Comparison of ENCODE assay signal across 8 mouse cellular contexts in the genomic region with DNA sequence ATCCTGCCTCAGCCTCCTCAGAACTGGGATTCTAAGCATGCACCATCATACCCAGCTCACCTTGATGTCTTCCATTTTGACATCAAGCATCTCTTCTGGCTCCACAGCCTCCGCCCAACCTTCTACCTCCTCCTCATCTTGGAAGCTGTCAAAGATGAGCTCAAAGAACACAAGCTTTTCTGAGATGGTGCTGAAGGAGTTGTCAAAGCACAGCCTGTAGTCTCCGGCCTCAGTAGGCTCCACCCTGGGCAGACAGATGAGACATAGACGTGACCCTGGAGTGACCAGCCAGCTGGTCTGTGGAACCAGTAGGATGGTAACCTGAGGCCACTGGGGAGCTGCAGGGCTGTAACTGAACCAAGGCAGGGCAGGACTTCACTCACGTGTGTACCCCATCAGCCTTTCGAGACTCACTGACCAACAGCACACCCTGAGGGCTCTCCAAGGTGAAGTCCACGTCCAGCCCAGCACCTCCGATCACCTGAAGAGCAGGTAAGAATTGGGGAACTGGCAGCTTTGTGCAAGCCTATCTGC. TPM values are rescaled to one million over a fixed set of nuclear protein-coding genes. Genes with fewer than 3 reads are reported as not detected.
DNase-seq lines count a peak whose midpoint lies in the region; ATAC-seq lines count a peak whose summit lies in the region.

No protein-coding gene starts in this region.

- 70% methylated on average over 7 of the region's 7 CpGs for WGBS in heart, embryonic 15.5 days
- 84% methylated on average over 7 of the region's 7 CpGs for WGBS in hindbrain, embryonic 13.5 days
- WGBS in midbrain, embryonic 13.5 days: 81% methylated on average over 7 of the region's 7 CpGs

- H3K9ac ChIP-seq in heart, embryonic 15.5 days: peak overlapping the region; percentile 84
- peak overlapping the region; percentile 82 for H3K9ac ChIP-seq in hindbrain, embryonic 13.5 days
- H3K9ac ChIP-seq in midbrain, embryonic 13.5 days (replicated peaks): peak overlapping the region; percentile 67; the same call in 1 of the 2 replicates

- no peaks in the 10 kb centered on the region for H3K9me3 ChIP-seq in heart, embryonic 15.5 days (replicated peaks)
- H3K9me3 ChIP-seq in hindbrain, embryonic 13.5 days: no peaks in the 10 kb centered on the region
- no peaks in the 10 kb centered on the region for H3K9me3 ChIP-seq in midbrain, embryonic 13.5 days

- 0 out of 2 replicates have a peak overlapping the region, but pooled peaks have one; percentile 96 for H3K27ac ChIP-seq in heart, embryonic 15.5 days
- H3K27ac ChIP-seq in brown adipose tissue, adult 24 weeks (replicated peaks; ENCODE audit: low read depth, low read length): no peak overlapping the region
- H3K27ac ChIP-seq in hindbrain, embryonic 13.5 days: no peak overlapping the region
- H3K27ac ChIP-seq in midbrain, embryonic 13.5 days: no peak overlapping the region

- intact Hi-C loops in left cerebral cortex, postnatal 25 days (cut with DNase I): no loop called here

- peaks cover 45% of the 10 kb centered on the region for H3K36me3 ChIP-seq in heart, embryonic 15.5 days
- peaks cover 48% of the 10 kb centered on the region for H3K36me3 ChIP-seq in hindbrain, embryonic 13.5 days
- peaks cover 49% of the 10 kb centered on the region for H3K36me3 ChIP-seq in midbrain, embryonic 13.5 days

- H3K27me3 ChIP-seq in heart, embryonic 15.5 days: no peaks in the 10 kb centered on the region
- no peaks in the 10 kb centered on the region for H3K27me3 ChIP-seq in hindbrain, embryonic 13.5 days
- no peaks in the 10 kb centered on the region for H3K27me3 ChIP-seq in midbrain, embryonic 13.5 days

- no peak for ATAC-seq in heart, embryonic 15.5 days (replicated peaks; ENCODE audit: insufficient number of reproducible peaks, insufficient read depth, low FRiP score, low read depth)
- no peak for ATAC-seq in hindbrain, embryonic 13.5 days (ENCODE audit: low FRiP score)
- ATAC-seq in midbrain, embryonic 13.5 days: no peak

- H3K4me1 ChIP-seq in heart, embryonic 15.5 days (replicated peaks): peaks cover 14% of the 10 kb centered on the region
- peaks cover 4% of the 10 kb centered on the region; the same call in 1 of the 2 replicates for H3K4me1 ChIP-seq in brown adipose tissue, adult 24 weeks (ENCODE audit: control insufficient read depth, insufficient read depth, insufficient read length, low read length)
- H3K4me1 ChIP-seq in hindbrain, embryonic 13.5 days (replicated peaks): peaks cover 16% of the 10 kb centered on the region
- peaks cover 16% of the 10 kb centered on the region for H3K4me1 ChIP-seq in midbrain, embryonic 13.5 days (replicated peaks)

- H3K4me2 ChIP-seq in heart, embryonic 15.5 days: peak overlapping the region; percentile 71
- peak overlapping the region; percentile 69 for H3K4me2 ChIP-seq in hindbrain, embryonic 13.5 days
- peak overlapping the region; percentile 70 for H3K4me2 ChIP-seq in midbrain, embryonic 13.5 days (replicated peaks)

- no peak for DNase-seq in heart, adult 8-10 months (ENCODE audit: low spot score)
- DNase-seq in left cerebral cortex, postnatal 25 days (ENCODE audit: low spot score in 2 of 2): no peak
- DNase-seq in spleen, adult 12 weeks (ENCODE audit: low spot score): no peak
- DNase-seq in testis, postnatal 10 days (ENCODE audit: low spot score): no peak

- H3K4me3 ChIP-seq in heart, embryonic 15.5 days: peak overlapping the region; percentile 84
- H3K4me3 ChIP-seq in brown adipose tissue, adult 24 weeks (ENCODE audit: insufficient read depth, low read depth, low read length): peak overlapping the region; percentile 78
- peak overlapping the region; percentile 62 for H3K4me3 ChIP-seq in hindbrain, embryonic 13.5 days
- peak overlapping the region; percentile 56 for H3K4me3 ChIP-seq in midbrain, embryonic 13.5 days (replicated peaks)

RNA-seq across cellular contexts. Expression of a gene that starts 1.1 kb away (rescaled TPM):
- 78.8 and 92.6 TPM in 2 replicates for polyA plus RNA-seq in heart, embryonic 15.5 days (2015; fragmentation: Nextera tagmentation; extraction: Ambion mirVana)
- 10 to 100 TPM; 46.5 to 51.3 (median 48.9) TPM for total RNA-seq in heart, adult 8-10 months (2022)
- 19.3 and 24.6 TPM in 2 replicates for polyA plus RNA-seq in brown adipose tissue, adult 24 weeks (2012; ENCODE audit: insufficient read depth, insufficient read length, missing spikeins)
- polyA plus RNA-seq in hindbrain, embryonic 13.5 days (2015; fragmentation: Nextera tagmentation; extraction: Ambion mirVana): 57.0 and 61.8 TPM in 2 replicates
- 57.2 and 60.3 TPM in 2 replicates for polyA plus RNA-seq in midbrain, embryonic 13.5 days (2015; fragmentation: Nextera tagmentation; extraction: Ambion mirVana)
- total RNA-seq in left cerebral cortex, postnatal 25 days (2021): 10 to 100 TPM; 14.3 to 15.6 TPM

RNA-seq across cellular contexts. Expression of a gene that starts 17.0 kb away (rescaled TPM):
- 2.3 and 4.1 TPM in 2 replicates for polyA plus RNA-seq in heart, embryonic 15.5 days (2015; fragmentation: Nextera tagmentation; extraction: Ambion mirVana)
- 1 to 10 TPM in 1 of 4 experiments, under 1 TPM in 3; 0.37 to 2.2 (median 0.63) TPM for total RNA-seq in heart, adult 8-10 months (2022)
- 2.1 and 2.6 TPM in 2 replicates for polyA plus RNA-seq in brown adipose tissue, adult 24 weeks (2012; ENCODE audit: insufficient read depth, insufficient read length, missing spikeins)
- polyA plus RNA-seq in hindbrain, embryonic 13.5 days (2015; fragmentation: Nextera tagmentation; extraction: Ambion mirVana): 3.4 and 3.8 TPM in 2 replicates
- polyA plus RNA-seq in midbrain, embryonic 13.5 days (2015; fragmentation: Nextera tagmentation; extraction: Ambion mirVana): 5.1 and 6.3 TPM in 2 replicates
- total RNA-seq in left cerebral cortex, postnatal 25 days (2021): under 1 TPM; 0.30 to 0.66 TPM

RNA-seq across cellular contexts. Expression of a gene that starts 37.8 kb away (rescaled TPM):
- 26.2 and 41.0 TPM in 2 replicates for polyA plus RNA-seq in heart, embryonic 15.5 days (2015; fragmentation: Nextera tagmentation; extraction: Ambion mirVana)
- total RNA-seq in heart, adult 8-10 months (2022): 10 to 100 TPM; 70.9 to 75.8 (median 73.3) TPM
- polyA plus RNA-seq in brown adipose tissue, adult 24 weeks (2012; ENCODE audit: insufficient read depth, insufficient read length, missing spikeins): 20.7 and 22.0 TPM in 2 replicates
- polyA plus RNA-seq in hindbrain, embryonic 13.5 days (2015; fragmentation: Nextera tagmentation; extraction: Ambion mirVana): 29.4 and 29.9 TPM in 2 replicates
- polyA plus RNA-seq in midbrain, embryonic 13.5 days (2015; fragmentation: Nextera tagmentation; extraction: Ambion mirVana): 32.1 and 39.6 TPM in 2 replicates
- total RNA-seq in left cerebral cortex, postnatal 25 days (2021): 10 to 100 TPM; 70.8 to 74.0 TPM
